Mouse (Mus musculus): Measurements from ENCODE around the gene Olfr1466.

The Olfr1466 gene

GRCm38 (mm10) chr19:13338562-13338961 lies at the start of gene Olfr1466:
Gene Olfr1466, plus strand, starts transcription at chr19:13338862.
- no peak for DNase-seq (ENCODE audit: low read depth, low spot score)

GRCm38 (mm10) chr19:13315441-13315840 lies 23.2 kb upstream of the Olfr1466 start, which contains the start of gene Olfr1465:
Gene Olfr1465, minus strand, starts transcription at chr19:13315541.
- DNase-seq (ENCODE audit: low read depth, low spot score): no peak

GRCm38 (mm10) chr19:13361936-13362335 lies 23.3 kb downstream of the Olfr1466 start, which contains the start of gene Olfr1467:
Gene Olfr1467, plus strand, starts transcription at chr19:13362236.
- DNase-seq (ENCODE audit: low read depth, low spot score): no peak
